Mouse (Mus musculus): Measurements from ENCODE around the gene Cactin.

GRCm38 (mm10) chr10:81286586-81286985 lies 34.3 kb upstream of the Cactin start:
- TF ChIP-seq CTCF (IDR thresholded peaks at IDR 0.05; ENCODE audit: control insufficient read depth, insufficient read depth, low read length) (no peak), POLR2A (IDR thresholded peaks at IDR 0.05; ENCODE audit: borderline replicate concordance, control insufficient read depth, low read depth, low read length) (no peak)

Measured in bone marrow, adult 2 months (tissue).